Mouse (Mus musculus) leukemia stem cell, adult 10-12 weeks (primary cell): Measurements from ENCODE around the gene Olfr965. TPM values are rescaled to one million over a fixed set of nuclear protein-coding genes. Genes with fewer than 3 reads are reported as not detected.

Experiments
- polyA plus RNA-seq: library from polyadenylated mRNA; stranded (reverse); fragments of >175 nt; gene quantifications from 2 replicates; pipeline ENCODE4 v1.2.3, GENCODE M21; 2012; ENCODE audit warnings: low replicate concordance

Gene Olfr965
- polyA plus RNA-seq = not detected in 2 replicates

DNA sequence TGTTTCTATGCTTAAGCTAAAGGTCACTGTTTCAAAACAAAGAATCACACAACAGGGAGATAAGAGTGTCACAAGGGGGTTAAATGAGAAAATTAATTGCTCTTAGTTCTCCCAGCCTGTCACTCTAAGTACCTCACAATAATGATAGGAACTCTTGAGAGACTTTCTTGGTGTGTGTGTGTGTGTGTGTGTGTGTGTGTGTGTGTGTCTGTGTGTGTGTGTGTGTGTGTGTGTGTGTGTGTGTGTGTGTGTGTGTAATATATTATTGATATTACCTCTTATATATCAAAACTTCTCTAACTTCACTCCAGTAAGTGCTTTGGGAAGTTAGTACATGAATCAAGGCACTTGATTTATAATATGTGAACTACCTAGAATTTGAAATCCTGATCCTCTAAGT lies at the start of gene Olfr965:
Gene Olfr965 (plus strand): TSS at position 301 of the 400 bp plus-strand sequence.

DNA sequence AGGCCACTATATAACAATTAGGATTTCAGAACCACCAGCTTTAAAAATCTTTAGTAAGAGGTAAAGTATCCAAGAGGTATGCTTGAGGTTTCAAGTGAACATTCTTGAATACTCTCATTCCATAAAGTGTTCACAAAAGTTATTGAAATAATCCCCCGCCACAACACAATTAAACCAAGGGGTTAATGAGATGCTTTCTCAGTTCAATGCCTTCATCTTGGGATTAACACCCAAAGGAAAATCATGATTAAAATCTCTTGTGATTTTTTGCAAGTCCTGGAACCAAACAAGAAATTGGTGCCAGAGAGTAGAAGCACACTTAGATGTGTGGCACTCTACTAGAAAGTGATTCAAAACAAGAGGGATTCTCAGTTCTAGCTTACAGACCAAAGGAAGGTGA lies 44.2 kb upstream of the Olfr965 start, which contains the start of gene Olfr963:
Gene Olfr963 (plus strand): TSS at position 301 of the 400 bp plus-strand sequence.

DNA sequence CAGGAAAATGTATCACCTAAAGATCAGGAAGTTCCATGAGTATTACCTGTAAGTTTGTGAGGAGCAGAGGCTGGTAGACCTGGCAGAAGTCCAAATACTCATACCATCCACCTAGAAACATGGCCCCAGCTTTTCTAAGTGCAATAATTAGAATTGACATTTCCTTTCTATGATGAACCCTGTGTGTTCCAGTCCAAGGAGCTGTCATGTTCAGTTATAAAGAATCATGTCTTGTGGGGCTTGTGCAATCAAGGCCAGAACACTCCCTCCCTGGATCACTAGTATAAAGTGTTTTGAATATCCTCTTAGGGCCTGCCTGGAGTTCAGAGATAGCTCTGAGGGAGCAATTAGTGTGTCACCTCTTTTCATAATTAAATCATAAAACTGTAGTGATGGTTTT lies 4.1 kb upstream of the Olfr965 start, which contains the start of gene Olfr149:
Gene Olfr149 (minus strand): TSS at position 101 of the 400 bp plus-strand sequence.

DNA sequence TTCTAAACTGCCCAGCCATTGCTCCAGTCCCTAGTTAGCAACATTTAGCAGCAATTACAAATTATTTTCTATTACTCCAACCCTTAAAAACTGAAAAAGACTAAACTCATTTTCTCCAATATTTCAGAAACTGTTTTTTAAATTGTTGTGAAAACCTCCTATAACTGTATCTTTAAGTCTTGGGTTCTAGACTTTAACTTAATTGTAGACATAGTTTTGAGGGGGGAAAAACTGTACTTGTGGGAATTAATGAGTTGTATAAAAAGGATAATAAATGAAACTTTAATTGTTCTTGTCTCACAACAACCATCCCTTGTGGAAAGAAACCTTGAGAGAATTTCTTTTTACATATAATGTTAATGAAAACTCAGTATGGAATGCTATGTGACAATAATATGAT lies 19.5 kb downstream of the Olfr965 start, which contains the start of gene Olfr150:
Gene Olfr150 (plus strand): TSS at position 301 of the 400 bp plus-strand sequence.

GRCm38 (mm10) chr9:39745949-39746348 lies 34.8 kb downstream of the Olfr965 start, which contains the start of gene Olfr967:
TSS of gene Olfr967 (plus strand) at chr9:39746249.

Other genes with a start within 250 kb of the Olfr965 start
- gene Olfr955, start 239.4 kb upstream of the Olfr965 start, polyA plus RNA-seq = not detected in 2 replicates
- gene Olfr44, start 217.4 kb upstream of the Olfr965 start, polyA plus RNA-seq = not detected in 2 replicates
- gene Olfr957, start 195.5 kb upstream of the Olfr965 start, polyA plus RNA-seq = not detected in 2 replicates
- gene Olfr958, start 157.3 kb upstream of the Olfr965 start, polyA plus RNA-seq = not detected in 2 replicates
- not detected in 2 replicates for gene Olfr959, start 135.8 kb upstream of the Olfr965 start, polyA plus RNA-seq
- gene AW551984, start 107.0 kb upstream of the Olfr965 start, polyA plus RNA-seq = not detected in 2 replicates
- not detected in 2 replicates for gene Olfr148, start 100.7 kb upstream of the Olfr965 start, polyA plus RNA-seq
- not detected in 2 replicates for gene Olfr960, start 90.0 kb upstream of the Olfr965 start, polyA plus RNA-seq
- not detected in 2 replicates for gene Olfr961, start 66.3 kb upstream of the Olfr965 start, polyA plus RNA-seq
- not detected in 2 replicates for gene Olfr963, start 44.1 kb upstream of the Olfr965 start, polyA plus RNA-seq
- not detected in 2 replicates for gene Olfr149, start 4.2 kb upstream of the Olfr965 start, polyA plus RNA-seq
- not detected in 2 replicates for gene Olfr150, start 19.6 kb downstream of the Olfr965 start, polyA plus RNA-seq
- gene Olfr967, start 34.9 kb downstream of the Olfr965 start, polyA plus RNA-seq = not detected in 2 replicates
- not detected in 2 replicates for gene Olfr968, start 71.9 kb downstream of the Olfr965 start, polyA plus RNA-seq
- not detected in 2 replicates for gene Olfr969, start 79.6 kb downstream of the Olfr965 start, polyA plus RNA-seq
- gene Olfr970, start 97.5 kb downstream of the Olfr965 start, polyA plus RNA-seq = not detected in 2 replicates
- gene Olfr971, start 125.5 kb downstream of the Olfr965 start, polyA plus RNA-seq = not detected in 2 replicates
- not detected in 2 replicates for gene Olfr972, start 155.1 kb downstream of the Olfr965 start, polyA plus RNA-seq
- not detected in 2 replicates for gene Olfr229, start 196.0 kb downstream of the Olfr965 start, polyA plus RNA-seq
- not detected in 2 replicates for gene Olfr974, start 226.1 kb downstream of the Olfr965 start, polyA plus RNA-seq
- not detected in 2 replicates for gene Olfr975, start 240.7 kb downstream of the Olfr965 start, polyA plus RNA-seq
- gene Olfr976, start 249.8 kb downstream of the Olfr965 start, polyA plus RNA-seq = not detected in 2 replicates